Mouse (Mus musculus): ENCODE results near the gene Ankle1. TPM values are rescaled to one million over a fixed set of nuclear protein-coding genes. Genes with fewer than 3 reads are reported as not detected.

The Ankle1 gene
- polyA plus RNA-seq, 1 experiment from 2014 or later, result 32.9 TPM

DNA sequence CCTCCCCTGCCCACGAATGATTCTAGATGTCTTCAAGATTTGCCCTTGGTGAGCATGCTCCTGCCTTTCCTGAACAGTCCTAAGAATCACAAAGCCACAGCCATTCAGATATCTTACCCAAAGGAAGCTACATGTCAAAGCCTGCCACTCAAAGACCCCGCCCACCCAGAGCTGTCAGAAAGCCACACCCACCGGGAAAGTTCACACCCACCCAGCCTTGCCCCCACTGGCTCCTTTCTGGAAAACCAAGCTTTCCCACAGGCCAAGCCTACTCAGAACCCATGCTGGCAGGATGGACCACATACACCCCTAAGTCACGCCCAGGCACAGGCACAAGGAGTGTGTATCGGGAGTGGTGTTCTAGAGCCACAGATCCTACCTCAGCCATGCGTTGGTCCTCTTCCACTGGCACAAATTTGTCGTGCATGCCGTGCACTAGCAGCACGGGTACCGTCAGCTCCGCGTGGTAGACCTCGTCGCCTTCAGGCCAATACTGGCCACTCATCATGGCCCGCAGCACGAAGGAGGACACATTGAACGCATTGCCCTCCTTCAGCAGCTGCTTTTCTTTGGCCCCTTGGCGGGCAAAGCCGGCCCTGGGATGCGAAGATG is 52.0 kb downstream of the Ankle1 start:
- WGBS, result 81% methylated on average over 20 of the region's 20 CpGs
- H3K4me3 ChIP-seq (ENCODE audit: low read length), result no peak overlapping the region
- H3K9ac ChIP-seq (ENCODE audit: low read length), result no peak overlapping the region
- H3K4me1 ChIP-seq (ENCODE audit: control insufficient read depth, insufficient read depth, low read length), result peaks cover 3% of the 10 kb centered on the region; the same call in 1 of the 2 replicates
- H3K4me2 ChIP-seq (ENCODE audit: low read depth, low read length), result no peak overlapping the region
- H3K9me3 ChIP-seq (replicated peaks; ENCODE audit: control insufficient read depth, low read length), result no peaks in the 10 kb centered on the region
- H3K27ac ChIP-seq (ENCODE audit: low read length), result no peak overlapping the region
- no peaks in the 10 kb centered on the region for H3K27me3 ChIP-seq (ENCODE audit: control insufficient read depth, insufficient read depth, low read length)
- ATAC-seq (replicated peaks; ENCODE audit: extremely low read depth, insufficient read depth, low FRiP score), result no peak
- peaks cover 20% of the 10 kb centered on the region for H3K36me3 ChIP-seq (ENCODE audit: control insufficient read depth, insufficient read depth)

Other genes starting within 250 kb of the Ankle1 start
- gene Myo9b, start 133.3 kb upstream of the Ankle1 start, polyA plus RNA-seq (2015; fragmentation: Nextera tagmentation; extraction: Ambion mirVana), result 12.6 and 16.6 TPM in 2 replicates
- gene Haus8, start 133.1 kb upstream of the Ankle1 start, polyA plus RNA-seq (2015; fragmentation: Nextera tagmentation; extraction: Ambion mirVana), result 125 and 130 TPM in 2 replicates
- 77.2 and 82.0 TPM in 2 replicates for gene Use1, start 39.2 kb upstream of the Ankle1 start, polyA plus RNA-seq (2015; fragmentation: Nextera tagmentation; extraction: Ambion mirVana)
- 5.7 and 6.2 TPM in 2 replicates for gene Ocel1, start 34.7 kb upstream of the Ankle1 start, polyA plus RNA-seq (2015; fragmentation: Nextera tagmentation; extraction: Ambion mirVana)
- 38.1 and 43.0 TPM in 2 replicates for gene Nr2f6, start 24.1 kb upstream of the Ankle1 start, polyA plus RNA-seq (2015; fragmentation: Nextera tagmentation; extraction: Ambion mirVana)
- 20.6 and 24.4 TPM in 2 replicates for gene Ushbp1, start 10.2 kb upstream of the Ankle1 start, polyA plus RNA-seq (2015; fragmentation: Nextera tagmentation; extraction: Ambion mirVana)
- gene Babam1, start 9.1 kb upstream of the Ankle1 start, polyA plus RNA-seq (2015; fragmentation: Nextera tagmentation; extraction: Ambion mirVana), result 86.4 and 88.8 TPM in 2 replicates
- gene Abhd8, start 57.6 kb downstream of the Ankle1 start, polyA plus RNA-seq (2015; fragmentation: Nextera tagmentation; extraction: Ambion mirVana), result 41.7 and 48.7 TPM in 2 replicates
- 175 and 192 TPM in 2 replicates for gene Mrpl34, start 58.9 kb downstream of the Ankle1 start, polyA plus RNA-seq (2015; fragmentation: Nextera tagmentation; extraction: Ambion mirVana)
- 78.2 and 83.7 TPM in 2 replicates for gene Dda1, start 63.2 kb downstream of the Ankle1 start, polyA plus RNA-seq (2015; fragmentation: Nextera tagmentation; extraction: Ambion mirVana)
- gene Ano8, start 80.0 kb downstream of the Ankle1 start, polyA plus RNA-seq (2015; fragmentation: Nextera tagmentation; extraction: Ambion mirVana), result 0.37 and 0.76 TPM in 2 replicates
- gene Gtpbp3, start 82.1 kb downstream of the Ankle1 start, polyA plus RNA-seq (2015; fragmentation: Nextera tagmentation; extraction: Ambion mirVana), result 12.3 and 12.5 TPM in 2 replicates
- 86.4 and 106 TPM in 2 replicates for gene Plvap, start 105.7 kb downstream of the Ankle1 start, polyA plus RNA-seq (2015; fragmentation: Nextera tagmentation; extraction: Ambion mirVana)
- 0.29 and 0.54 TPM in 2 replicates for gene Ccdc194, start 119.7 kb downstream of the Ankle1 start, polyA plus RNA-seq (2015; fragmentation: Nextera tagmentation; extraction: Ambion mirVana)
- gene Bst2, start 131.4 kb downstream of the Ankle1 start, polyA plus RNA-seq (2015; fragmentation: Nextera tagmentation; extraction: Ambion mirVana), result 36.6 and 46.5 TPM in 2 replicates
- gene Mvb12a, start 136.9 kb downstream of the Ankle1 start, polyA plus RNA-seq (2015; fragmentation: Nextera tagmentation; extraction: Ambion mirVana), result 60.3 and 65.8 TPM in 2 replicates
- 0.99 and 1.4 TPM in 2 replicates for gene Tmem221, start 152.9 kb downstream of the Ankle1 start, polyA plus RNA-seq (2015; fragmentation: Nextera tagmentation; extraction: Ambion mirVana)
- 0.06 and 0.18 TPM in 2 replicates for gene Nxnl1, start 160.6 kb downstream of the Ankle1 start, polyA plus RNA-seq (2015; fragmentation: Nextera tagmentation; extraction: Ambion mirVana)
- 25.1 and 26.2 TPM in 2 replicates for gene Slc27a1, start 162.9 kb downstream of the Ankle1 start, polyA plus RNA-seq (2015; fragmentation: Nextera tagmentation; extraction: Ambion mirVana)
- gene Pgls, start 186.2 kb downstream of the Ankle1 start, polyA plus RNA-seq (2015; fragmentation: Nextera tagmentation; extraction: Ambion mirVana), result 188 and 205 TPM in 2 replicates
- gene Fam129c, start 191.6 kb downstream of the Ankle1 start, polyA plus RNA-seq (2015; fragmentation: Nextera tagmentation; extraction: Ambion mirVana), result 3.9 and 4.4 TPM in 2 replicates
- gene Colgalt1, start 205.0 kb downstream of the Ankle1 start, polyA plus RNA-seq (2015; fragmentation: Nextera tagmentation; extraction: Ambion mirVana), result 54.4 and 56.0 TPM in 2 replicates

All from heart, embryonic 16.5 days (tissue).